Mouse (Mus musculus) heart, postnatal 4 days (tissue): ENCODE data around the gene Btnl4. TPM values are rescaled to one million over a fixed set of nuclear protein-coding genes. Genes with fewer than 3 reads are reported as not detected.
"Not testable (repeated sequence)": the region's sequence is repeated elsewhere in the genome, so short reads cannot be mapped to it uniquely, and the experiment has no call there.

Source experiments
- DNase-seq: peaks from one replicate; pipeline ENCODE4 v3.0.0; 2021
- total RNA-seq, 2 experiments: library from RNA; stranded (reverse); gene quantifications; 2 replicates each; pipeline ENCODE4 v1.2.3; 2021

Gene Btnl4
- not detected for total RNA-seq

DNA sequence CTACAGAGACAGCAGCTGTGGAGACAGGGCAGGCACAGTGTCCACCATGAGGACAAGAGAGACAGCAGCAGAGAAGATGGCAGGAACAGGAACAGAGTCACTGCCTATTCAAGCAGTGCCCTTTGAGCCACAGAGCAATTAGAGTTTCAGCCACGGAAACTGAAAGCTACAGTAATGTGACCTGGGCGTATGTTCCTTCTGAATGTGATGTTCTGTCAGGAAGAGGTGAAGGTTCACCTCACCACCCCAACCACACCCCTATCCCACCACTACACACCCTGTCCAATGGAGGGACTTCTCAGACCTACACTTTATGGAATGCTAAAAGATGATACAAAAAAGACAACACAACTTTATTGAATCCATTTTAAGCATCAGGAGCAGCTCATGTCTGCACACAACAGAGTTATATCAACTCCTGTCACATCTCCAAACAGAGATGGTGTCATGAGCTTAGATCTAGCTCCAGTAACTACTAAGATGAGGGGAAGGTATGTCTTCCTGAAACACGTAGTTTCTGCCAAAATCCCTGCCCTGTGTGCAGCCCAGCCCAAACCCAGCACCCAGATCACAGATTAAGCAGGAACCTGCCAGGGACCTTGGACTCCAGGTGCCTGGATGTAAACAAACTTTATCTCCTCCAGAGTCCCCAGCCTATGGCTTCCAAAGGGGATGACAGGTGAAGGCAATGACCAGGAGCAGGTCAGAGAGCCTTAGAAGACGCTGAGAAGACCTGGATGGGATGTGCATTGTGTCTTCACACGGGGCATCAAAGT lies at the start of gene Btnl4:
Gene Btnl4 (minus strand): TSS at position 81 of the 776 bp plus-strand sequence.
- not testable (repeated sequence) for DNase-seq

DNA sequence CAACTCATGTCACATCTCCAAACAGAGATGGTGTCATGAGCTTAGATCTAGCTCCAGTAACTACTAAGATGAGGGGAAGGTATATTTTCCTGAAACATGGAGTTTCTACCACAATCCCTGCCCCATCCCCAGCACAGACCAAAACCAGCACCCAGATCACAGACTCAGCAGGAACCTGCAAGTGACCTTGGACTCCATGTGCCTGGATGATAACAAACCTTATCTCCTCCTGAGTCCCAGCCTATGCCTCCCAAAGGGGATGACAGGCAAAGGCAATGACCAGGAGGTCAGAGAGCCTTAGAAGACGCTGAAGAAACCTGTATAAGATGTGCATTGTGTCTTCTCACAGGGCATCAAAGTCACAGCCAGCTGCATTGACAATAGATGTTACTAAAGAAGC lies 41.9 kb upstream of the Btnl4 start:
- no peak for DNase-seq

DNA sequence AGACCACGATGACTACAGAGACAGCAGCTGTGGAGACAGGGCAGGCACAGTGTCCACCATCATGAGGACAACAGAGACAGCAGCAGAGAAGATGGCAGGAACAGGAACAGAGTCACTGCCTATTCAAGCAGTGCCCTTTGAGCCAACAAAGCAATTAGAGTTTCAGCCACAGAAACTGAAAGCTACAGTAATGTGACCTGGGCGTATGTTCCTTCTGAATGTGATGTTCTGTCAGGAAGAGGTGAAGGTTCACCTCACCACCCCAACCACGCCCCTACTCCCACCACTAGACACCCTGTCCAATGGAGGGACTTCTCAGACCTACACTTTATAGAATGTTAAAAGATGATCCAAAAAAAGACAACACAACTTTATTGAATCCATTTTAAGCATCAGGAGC lies 41.5 kb upstream of the Btnl4 start:
- DNase-seq, result not testable (repeated sequence)

DNA sequence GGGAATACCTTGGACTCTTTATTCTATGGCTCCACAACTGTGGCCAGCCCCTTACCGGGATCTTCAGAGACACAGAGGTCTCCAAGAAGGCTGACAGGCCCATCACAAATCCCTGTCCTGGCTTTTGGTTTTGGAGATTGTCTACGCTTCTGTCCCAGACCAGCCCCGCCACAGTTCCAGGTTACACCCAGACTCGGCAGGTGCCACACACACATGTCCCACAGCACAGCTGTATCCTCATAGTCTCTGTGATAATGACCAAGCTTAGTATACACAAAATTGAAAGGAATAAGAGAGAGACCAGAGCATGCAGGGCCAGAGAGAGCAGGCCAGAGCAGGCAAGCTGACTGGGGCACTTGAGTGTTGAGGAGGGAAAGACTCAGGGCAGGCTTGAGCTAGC lies 40.7 kb upstream of the Btnl4 start:
- no peak for DNase-seq

DNA sequence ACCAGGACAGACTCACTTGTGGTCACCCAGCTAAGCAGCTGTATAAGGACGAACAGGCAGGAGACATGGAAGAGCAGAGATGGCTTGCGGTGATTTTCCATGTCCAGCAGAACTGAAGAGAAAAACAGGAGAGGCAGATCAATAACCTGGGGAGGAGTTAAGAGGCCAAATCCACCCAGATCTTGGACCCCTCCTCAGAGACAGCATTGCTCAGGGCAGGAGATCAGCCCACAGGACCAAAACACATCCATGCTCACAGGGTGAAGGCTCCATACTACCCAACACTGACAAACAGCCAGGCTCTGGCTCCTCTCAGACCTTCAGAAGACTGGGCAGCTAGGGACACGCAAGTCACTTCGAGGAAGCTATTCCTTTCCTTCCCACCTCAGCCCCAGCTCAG lies 40.1 kb upstream of the Btnl4 start, which contains the start of gene Btnl6:
Gene Btnl6 (minus strand): TSS at position 101 of the 400 bp plus-strand sequence.
- no peak for DNase-seq

DNA sequence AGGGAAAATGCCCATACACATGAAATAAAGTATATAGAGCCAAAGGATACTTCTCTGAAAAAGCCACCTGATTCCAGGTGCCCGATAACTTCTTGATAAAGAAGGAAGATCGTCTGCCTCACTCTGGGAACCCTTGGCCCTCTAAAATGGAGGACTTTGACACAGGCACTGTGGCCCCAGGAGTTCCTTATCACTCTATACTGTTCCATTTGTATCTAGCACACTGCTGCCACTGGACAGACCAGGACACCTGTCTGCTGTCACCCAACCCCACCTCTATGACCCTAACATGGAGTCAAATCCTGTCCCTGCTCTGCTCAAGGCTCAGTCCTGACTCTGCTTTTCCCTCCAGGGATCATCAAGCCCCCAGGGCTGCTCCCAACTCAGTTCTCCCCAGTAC lies 39.4 kb upstream of the Btnl4 start:
- no peak for DNase-seq

DNA sequence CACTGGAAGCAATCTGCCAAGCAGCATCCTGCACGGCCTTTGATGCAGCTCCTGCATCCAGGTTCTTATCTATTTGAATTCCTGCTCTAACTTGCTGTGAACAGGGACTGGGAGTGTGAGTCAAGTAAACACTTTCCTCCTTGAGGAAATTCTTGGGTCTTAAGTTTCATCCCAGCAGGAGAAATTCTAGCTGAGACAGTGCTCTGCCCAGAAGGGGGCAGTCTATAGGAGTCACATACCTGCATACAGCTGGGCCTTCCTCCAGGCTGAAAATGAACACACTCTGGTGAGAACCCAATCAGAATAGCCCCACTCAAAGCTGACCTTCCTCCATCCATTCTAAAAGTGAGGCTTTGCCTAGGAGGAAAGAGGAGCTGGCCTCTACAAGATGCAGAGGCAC lies 34.6 kb upstream of the Btnl4 start:
- not testable (repeated sequence) for DNase-seq

DNA sequence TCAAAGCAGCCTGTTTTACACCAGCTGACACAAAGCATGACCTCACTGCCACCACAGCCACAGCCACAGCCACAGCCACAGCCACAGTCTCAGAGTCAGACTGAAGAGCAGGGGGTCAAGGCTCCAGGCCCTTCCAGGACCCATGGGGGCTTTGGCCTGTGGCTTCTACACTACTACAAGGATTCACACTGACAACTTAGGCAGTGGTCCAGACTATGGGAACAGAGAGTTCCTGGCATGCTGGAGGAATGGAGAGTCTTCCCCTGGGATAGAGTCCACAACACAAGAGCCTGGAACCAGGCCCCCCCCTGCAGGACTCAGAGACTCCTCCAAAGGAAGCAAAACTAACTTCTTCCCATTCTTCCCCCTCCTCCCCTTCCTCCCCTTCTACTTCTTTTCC lies 30.5 kb upstream of the Btnl4 start:
- DNase-seq, result no peak

DNA sequence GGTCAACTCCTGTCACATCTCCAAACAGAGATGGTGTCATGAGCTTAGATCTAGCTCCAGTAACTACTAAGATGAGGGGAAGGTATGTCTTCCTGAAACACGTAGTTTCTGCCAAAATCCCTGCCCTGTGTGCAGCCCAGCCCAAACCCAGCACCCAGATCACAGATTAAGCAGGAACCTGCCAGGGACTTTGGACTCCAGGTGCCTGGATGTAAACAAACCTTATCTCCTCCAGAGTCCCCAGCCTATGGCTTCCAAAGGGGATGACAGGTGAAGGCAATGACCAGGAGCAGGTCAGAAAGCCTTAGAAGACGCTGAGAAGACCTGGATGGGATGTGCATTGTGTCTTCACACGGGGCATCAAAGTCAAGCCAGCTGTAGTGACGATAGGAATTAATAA lies 20.6 kb upstream of the Btnl4 start:
- DNase-seq, result not testable (repeated sequence)

DNA sequence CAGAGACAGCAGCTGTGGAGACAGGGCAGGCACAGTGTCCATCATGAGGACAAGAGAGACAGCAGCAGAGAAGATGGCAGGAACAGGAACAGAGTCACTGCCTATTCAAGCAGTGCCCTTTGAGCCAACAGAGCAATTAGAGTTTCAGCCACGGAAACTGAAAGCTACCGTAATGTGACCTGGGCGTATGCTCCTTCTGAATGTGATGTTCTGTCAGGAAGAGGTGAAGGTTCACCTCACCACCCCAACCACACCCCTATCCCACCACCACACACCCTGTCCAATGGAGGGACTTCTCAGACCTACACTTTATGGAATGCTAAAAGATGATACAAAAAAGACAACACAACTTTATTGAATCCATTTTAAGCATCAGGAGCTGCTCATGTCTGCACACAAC lies 20.2 kb upstream of the Btnl4 start:
- not testable (repeated sequence) for DNase-seq

DNA sequence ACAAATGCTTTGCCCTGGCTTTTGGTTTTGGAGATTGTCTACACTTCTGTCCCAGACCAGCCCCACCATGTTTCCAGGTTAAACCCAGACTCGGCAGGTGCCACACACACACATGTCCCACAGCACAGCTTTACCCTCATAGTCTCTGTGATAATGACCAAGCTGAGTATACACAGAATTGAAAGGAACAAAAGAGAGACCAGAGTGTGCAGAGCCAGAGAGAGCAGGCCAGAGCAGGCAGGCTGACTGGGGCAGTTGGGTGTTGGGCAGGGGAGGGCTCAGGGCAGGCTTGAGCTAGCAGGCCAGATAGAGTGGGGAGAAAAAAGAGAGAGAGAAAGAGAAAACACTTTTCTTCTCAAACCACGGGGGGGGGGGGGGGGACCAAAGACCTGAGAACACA lies 19.4 kb upstream of the Btnl4 start:
- no peak for DNase-seq

DNA sequence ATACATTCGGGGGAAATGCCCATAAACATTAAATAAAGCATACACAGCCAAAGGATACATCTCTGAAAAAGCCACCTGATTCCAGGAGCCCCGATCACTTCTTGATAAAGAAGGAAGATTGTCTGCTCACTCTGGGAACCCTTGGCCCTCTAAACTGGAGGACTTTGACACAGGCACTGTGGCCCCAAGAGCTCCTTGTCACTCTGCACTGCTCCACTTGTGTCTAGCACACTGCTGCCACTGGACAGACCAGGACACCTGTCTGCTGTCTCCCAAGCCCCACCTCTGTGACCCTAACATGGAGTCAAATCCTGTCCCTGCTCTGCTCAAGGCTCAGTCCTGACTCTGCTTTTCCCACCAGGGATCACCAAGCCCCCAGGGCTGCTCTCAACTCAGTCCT lies 18.0 kb upstream of the Btnl4 start:
- DNase-seq, result not testable (repeated sequence)

DNA sequence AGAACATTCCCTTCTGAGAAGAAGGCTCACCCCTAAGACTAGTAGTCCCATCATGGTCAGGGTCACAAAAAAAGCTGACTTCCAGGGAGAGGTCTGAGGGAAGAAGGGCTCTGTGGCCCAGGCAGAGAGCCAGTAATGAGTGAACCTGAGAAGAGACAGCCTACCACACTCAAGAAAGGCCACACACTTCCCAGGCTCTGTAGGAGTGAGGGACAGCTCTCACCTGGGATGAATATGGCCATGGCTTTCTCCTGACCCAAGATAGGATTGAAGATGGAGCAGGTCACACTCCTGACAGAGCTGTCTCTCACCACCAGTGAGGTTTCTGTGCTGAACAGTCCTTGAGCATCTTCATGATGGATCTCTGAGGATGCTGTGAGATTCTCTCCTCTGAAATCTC lies 15.7 kb upstream of the Btnl4 start:
- DNase-seq, result no peak

DNA sequence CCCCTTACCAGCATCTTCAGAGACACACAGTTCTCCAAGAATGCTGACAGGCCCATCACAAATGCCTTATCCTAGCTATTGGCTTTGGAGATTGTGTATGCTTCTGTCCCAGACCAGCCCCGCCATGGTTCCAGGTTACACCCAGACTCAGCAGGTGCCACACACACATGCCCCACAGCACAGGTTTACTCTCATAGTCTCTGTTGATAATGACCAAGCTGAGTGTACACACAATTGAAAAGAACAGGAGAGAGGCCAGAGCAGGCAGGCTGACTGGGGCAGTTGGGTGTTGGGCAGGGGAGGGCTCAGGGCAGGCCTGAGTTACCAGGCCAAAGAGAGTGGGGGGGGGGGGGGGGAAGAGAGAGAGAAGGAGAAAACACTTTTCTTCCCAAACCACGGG lies 691 bp downstream of the Btnl4 start:
- no peak for DNase-seq

DNA sequence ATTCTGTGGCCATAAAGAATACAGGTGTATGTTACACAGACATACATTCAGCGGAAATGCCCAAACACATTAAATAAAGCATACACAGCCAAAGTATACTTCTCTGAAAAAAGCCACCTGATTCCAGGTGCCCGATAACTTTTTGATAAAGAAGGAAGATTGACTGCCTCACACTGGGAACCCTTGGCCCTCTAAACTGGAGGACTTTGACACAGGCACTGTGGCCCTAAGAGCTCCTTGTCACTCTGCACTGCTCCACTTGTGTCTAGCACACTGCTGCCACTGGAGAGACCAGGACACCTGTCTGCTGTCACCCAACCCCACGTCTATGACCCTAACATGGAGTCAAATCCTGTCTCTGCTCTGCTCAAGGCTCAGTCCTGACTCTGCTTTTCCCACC lies 2.1 kb downstream of the Btnl4 start:
- DNase-seq, result no peak

DNA sequence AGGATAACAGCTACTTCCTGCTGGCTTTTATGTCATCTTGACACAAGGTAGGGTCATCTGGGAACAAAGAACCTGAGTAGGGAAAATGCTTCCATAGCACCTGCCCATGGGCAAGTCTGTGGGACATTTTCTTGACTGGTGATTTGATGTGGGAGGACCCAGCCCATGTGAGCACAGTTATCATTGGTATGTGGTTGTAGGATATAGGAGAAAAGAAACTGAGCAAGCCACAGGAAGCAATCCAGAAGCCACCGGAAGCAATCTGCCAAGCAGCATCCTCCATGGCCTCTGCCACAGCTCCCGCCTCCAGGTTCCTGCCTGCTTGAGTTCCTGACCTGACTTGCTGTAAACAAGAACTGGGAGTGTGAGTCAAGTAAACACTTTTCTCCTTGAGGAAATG lies 6.6 kb downstream of the Btnl4 start:
- no peak for DNase-seq

DNA sequence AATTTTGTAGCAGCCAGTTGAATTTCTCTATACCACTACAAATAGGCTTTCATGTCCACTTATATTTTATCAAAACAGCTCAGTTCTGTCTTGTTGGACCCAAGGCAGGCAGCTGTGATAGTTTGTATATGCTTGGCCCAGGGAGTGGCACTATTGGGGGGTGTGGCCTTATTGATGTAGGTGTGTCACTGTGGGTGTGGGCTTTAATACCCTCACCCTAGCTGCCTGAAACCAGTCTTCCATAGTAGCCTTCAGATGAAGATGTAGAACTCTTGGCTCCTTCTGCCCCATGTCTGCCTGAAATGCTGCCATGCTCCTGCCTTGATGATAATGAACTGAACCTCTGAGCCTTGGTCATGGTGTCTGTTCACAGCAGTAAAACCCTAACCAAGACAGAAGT lies 11.2 kb downstream of the Btnl4 start:
- DNase-seq, result not testable (repeated sequence)

DNA sequence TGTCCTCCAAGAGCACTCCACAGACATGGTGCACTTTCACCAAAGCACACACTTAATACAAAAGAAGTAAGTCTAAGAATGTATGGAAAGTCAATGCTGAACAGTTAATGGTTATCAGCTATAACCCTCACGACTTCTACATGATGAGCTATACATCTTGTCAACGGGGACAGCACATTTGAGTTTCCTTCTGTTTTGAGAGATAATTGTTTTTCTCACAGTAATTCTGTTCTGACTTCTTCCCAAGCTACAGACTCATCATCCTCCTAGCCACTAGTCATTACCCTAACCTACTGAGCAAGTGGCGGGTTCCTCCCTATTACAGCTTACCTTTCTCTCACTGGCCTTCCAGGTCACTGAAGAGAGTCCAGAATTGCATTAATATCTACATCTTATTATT lies 17.9 kb downstream of the Btnl4 start:
- DNase-seq, result no peak

DNA sequence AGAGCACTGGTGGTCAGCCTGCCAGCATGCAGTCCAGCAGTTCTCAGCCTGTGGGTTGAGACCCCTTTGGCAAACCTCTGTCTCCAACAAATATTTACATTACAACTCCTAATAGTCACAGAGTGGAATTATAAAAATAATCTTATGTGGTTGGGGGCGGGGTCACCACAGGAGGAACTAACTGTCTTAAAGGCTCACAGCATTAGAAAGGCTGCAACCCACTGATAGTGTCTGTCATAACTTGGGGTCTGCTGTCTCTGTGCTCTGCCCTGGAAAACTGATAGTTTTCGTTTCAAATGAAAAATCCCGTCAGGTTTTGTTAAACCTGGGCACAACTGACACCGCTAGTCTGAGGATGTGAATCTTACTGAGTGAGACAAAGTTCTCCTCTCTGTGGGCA lies 19.4 kb downstream of the Btnl4 start:
- DNase-seq, result no peak

DNA sequence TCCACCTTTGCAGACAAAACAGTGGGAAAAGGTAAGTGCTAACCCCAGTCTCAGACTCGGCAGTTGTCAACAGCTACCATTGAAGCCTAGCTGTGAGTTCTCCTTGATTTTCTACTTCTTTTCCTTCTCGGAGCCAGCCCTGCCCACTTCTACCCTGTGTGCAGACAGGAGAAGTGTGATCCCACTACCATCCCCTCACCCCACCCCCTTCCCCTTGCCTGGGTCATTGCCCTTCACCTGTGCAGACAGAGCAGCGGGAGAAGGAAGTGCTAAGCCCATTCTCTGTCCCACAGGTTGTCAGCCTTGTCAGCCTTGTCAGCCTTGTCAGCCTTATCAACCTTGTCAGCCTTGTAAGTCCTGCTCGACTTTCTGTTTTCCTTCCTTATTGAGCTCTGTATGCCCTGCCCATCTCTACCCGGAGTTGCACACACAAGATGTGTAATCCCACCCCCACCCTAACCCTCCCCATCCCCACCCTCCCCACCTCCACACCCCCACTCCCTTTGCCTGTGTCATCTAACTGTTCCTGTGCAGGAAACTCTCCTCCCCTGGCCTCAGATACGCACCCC lies 28.6 kb downstream of the Btnl4 start:
- no peak for DNase-seq

DNA sequence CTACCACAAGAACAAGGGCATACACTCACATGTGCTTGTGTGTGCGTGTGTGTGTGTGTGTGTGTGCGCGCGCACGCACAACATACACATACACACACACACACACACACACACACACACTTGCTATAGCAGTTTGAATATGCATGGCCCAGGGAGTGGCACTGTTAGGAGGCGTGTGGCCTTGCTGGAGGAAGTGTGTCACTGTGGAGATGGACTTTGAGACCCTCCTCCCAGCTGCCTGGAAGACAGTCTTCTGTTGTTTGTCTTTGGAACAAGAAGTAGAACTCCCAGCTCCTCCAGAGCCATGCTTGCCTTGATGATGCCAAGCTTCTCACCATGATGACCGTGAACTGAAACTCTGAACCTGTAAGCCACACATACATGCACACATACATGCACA lies 35.1 kb downstream of the Btnl4 start:
- no peak for DNase-seq

DNA sequence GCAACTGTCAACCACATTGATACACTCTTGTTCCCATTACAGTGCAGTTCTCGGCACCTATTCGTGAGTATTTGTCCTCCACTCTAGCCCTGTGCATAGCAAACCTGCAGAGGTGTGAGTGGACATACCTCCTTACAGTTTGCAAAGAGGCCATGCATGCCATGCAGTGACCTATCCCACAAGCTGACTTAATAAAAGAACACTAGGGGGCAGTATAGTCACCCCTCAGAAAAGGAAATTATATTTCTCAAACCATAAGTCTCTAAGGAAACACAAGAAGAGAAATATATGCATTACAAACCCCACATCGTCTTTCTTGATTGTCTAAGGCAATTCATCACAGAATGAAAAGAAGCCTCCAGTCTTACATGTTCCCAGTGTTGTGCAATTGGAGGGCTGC lies 37.3 kb downstream of the Btnl4 start:
- DNase-seq, result no peak

DNA sequence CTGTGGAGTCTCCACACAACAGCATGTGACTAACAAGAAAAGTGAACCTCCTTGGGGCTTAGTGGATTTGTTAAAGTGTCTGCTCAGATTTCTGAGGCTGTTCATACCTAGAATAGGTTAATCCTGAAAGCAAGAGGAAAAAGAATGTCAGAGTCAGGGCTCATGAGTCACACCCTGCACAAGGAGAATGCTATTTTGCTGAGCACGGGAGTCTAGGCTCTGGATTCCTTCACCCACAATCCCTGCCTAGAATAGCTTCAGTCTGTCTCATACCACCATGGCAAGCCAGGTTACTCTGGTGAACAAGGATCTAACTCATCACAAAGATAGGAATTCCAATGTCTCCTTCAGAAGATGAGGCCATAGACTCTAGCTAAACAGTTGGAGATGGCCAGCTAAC lies 38.5 kb downstream of the Btnl4 start:
- no peak for DNase-seq

DNA sequence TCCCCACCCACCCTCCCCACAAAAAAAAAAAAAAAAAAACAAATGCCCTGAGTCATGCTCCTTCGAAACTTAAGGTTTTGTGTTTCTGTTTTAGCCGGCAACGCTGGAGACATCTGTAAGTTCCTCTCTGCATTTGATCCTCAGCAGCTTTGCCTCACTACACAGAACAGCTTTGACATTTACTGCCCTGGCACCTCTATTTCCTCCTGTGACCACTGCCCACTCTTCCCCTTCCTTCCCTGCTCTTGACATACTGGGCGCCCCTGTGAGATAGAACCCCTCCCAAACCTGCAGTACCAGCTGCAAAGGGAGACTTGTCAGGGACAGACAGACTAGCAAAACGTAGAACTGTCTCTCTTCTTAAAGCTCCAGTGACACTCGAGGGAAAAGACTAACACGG lies 39.5 kb downstream of the Btnl4 start:
- no peak for DNase-seq

DNA sequence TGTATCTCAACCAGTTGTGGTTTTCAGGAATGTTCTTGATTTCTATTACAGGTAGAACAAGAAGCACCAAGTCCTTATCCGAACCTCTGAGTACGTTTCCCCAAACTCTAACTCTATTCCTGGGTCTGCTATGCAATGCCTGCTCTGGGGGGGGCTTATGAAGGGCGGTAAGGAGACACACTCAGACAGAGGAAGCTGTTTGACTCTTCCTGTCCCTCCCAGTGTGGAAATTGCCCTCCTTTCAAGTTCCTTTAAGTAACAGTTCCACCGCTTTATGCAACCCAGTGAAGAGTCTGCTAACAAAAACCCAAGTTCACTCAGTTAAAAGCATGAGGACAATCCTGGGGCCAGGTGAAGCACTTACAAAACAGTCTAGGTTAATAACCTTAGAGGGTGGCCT lies 40.0 kb downstream of the Btnl4 start:
- DNase-seq, result no peak
